Mouse (Mus musculus) naive thymus-derived CD4-positive, alpha-beta T cell, adult 2 months (primary cell): ENCODE data around the gene Asb10.
"Not testable (repeated sequence)": the region's sequence is repeated elsewhere in the genome, so short reads cannot be mapped to it uniquely, and the experiment has no call there.

Source experiments
- DNase-seq: peaks from one replicate; pipeline ENCODE4 v3.0.0-alpha.2; 2011; ENCODE audit warnings: low read depth

Gene Asb10

DNA sequence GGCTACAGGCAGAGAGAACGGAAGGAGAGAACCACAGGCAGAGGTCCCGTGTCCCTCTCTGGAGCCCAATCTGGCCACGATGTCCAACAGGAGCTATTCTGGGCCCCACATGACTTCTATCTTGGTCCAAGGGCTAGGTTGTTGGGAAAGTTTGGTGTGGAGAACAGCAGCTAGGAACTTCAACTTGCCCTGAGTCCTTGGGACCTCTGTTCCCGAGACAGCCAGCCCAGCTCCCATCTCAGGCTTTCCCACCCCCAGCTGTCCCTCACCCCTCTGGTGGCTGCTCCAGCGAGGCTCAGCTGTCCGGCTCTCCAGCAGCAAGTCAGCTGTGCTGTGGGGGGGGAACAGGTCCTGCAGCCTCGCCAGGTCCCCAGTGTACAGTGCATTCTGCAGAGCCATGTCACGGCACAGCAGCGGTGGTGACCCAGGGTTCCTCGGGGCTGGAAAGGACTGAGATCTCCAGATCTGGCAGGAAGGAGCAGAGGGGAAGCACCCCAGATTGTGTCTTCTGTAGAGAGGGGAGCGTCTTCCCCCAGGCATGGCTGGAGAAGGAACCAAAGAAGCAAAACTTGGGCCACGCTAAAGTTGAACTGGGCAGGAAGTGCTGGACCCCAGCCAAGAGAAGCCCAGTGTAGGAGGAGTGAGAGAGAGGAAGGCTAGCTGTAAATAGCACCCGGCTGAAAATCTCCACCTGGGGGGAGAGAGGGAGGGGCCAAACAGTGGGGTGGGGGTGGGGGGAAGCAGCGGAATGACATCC, at the start of gene Asb10:
Gene Asb10, minus strand, starts transcription at position 592 of the 757 bp plus-strand sequence.
- DNase-seq = no peak

DNA sequence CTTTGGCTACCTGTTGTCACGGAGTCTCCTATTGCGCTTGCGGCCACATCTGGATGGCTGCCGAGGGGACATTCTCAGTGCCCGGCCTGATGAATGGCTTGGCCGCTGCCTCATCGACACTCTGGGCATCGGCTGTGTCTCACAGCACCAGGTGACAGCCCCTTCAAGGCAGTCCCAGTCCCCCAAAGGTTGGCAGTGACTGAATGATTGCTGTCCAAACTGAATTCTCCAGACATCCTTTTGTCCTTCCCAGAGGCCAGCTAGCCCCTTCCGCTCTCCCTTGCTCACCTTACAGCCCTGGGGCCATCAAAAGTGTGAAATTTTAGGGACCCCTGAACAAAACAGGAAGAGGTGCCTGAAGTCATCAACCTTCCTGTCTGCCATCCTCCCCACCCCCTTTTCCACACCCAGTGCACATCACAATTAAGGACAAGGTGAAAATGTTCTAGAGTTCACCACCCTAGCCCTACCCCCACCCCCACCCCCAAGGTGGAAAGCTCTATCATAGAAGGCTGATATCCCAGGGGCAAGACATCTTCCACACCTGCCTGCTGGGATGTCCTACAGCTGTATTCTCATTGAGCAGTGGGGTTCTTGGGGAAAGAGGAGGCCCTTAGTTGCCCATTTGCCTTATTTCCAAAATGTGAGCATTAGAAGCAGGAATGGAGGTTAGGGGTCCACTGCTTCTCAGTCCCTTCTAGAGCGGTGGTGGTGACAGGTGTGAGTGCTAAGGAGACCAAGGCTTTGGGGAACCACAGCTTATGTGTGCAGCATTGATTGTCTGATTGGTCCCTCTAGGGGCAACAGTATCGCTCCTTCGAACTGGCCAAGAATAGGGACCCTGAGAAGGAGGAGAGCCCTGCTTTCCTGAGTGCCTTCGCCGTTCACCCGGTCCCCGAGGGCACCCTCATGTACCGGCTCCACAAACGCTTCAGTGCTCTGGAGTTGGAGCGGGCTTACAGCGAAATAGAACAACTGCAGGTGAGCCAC, 49.0 kb upstream of the Asb10 start:
- DNase-seq = no peak

DNA sequence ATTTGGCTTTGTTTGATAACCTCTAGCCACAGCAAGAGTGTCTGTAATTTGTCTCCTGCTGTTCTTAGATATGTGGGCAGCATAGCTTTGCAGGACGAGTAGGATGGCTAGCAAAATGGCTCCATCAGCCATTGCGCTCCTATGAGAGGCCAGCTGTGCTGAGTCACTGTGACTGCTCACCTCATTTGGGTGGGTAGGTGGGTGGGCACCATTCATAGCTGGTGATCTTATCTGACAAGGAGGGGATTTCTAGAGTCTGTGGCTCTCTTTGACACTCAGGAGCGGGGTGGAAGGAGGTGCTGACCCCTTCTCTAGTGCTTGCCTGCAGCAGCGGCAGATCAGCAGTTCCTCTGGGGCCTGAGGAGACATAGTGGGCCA, 46.4 kb upstream of the Asb10 start:
- DNase-seq = no peak

GRCm38 (mm10) chr5:24586547-24587199, 45.9 kb upstream of the Asb10 start, which contains the start of gene Chpf2:
Gene Chpf2, plus strand, starts transcription at chr5:24586741.
- peak; percentile 88 for DNase-seq

DNA sequence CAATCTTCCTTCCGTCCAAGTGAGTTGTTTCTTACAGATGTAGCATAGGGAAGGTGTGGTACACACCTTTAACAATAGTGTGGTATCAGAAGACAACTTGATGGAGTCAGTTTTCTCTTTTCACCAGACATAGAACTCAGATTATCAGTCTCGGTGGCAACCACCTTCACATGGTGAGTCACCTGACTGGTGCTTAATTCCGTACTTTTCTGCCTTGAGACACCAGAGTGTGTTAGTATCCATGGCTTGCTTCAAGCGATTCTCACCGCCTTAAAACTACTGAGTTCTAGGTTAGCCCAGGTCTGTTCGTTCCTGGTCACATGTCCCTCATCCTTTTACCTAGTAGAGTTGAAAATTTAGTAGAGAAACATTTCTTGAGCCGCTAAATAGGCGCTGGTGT, 45.3 kb upstream of the Asb10 start:
- no peak for DNase-seq

- DNase-seq = no peak
Observed at GRCm38 (mm10) chr5:24578109-24578963, 37.6 kb upstream of the Asb10 start.

- DNase-seq = peak; percentile 99
Observed at GRCm38 (mm10) chr5:24577183-24577929, 36.6 kb upstream of the Asb10 start, which contains the start of gene Abcf2. Gene Abcf2, minus strand, starts transcription at chr5:24577467.

DNA sequence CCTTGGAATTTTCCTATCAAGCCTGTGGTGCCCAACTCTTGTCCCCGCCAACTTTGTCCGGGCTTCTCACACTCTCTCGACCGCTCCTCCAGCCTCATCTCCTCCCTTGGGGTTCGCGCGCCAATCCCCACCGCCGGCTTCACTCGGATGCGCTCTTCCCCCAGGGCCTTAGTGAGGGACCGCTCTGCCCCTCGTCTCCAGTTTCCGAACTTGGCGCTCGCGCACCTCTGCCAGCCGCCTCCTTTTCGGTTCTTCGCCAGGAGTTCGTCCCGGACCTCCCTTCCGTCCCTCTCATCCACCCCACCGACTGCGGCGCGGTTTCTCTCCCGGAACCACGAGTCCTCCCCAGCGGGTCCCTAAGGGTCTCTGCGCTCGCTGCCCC, 36.0 kb upstream of the Asb10 start:
- no peak for DNase-seq

DNA sequence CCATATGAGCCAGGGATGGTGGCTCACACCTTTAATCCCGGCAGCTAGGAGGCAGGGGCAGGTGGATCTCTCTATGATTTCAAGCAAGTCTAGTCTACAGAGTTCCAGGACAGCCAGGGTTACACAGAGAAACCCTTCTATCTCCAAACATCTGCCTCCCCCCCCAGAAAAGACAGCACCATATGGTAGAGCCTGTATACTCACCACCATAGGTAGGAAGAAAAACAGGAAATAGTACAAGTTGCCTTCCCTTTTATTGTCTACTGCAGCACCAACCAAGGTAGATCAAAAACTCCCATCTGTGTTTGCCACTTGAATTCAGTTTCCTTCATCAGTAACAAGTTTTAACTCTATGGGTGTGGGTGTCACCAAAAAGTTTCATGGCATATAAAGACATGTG, 35.2 kb upstream of the Asb10 start:
- peak; percentile 36 for DNase-seq

GRCm38 (mm10) chr5:24556709-24557108, 15.9 kb upstream of the Asb10 start, which contains the start of gene 4931409K22Rik:
Gene 4931409K22Rik, minus strand, starts transcription at chr5:24556809.
- DNase-seq = no peak

DNA sequence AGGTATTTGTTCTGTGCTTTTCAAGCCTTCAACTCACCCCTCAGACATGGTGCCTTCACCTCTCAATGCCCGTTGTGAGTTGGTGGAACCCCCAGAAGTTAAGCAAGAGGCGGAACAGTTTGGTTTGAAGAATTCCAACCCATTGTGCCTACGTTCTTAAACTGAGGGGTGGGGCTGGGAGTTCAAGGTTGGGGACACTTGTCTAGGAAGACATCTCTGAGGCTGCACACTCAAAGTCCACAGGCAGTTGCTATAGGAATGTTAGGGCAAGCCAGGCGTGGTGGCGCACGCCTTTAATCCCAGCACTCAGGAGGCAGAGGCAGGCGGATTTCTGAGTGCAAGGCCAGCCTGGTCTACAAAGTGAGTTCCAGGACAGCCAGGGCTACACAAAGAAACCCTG, 14.6 kb upstream of the Asb10 start:
- DNase-seq = not testable (repeated sequence)

GRCm38 (mm10) chr5:24553621-24554244, 13.0 kb upstream of the Asb10 start:
- DNase-seq = no peak

DNA sequence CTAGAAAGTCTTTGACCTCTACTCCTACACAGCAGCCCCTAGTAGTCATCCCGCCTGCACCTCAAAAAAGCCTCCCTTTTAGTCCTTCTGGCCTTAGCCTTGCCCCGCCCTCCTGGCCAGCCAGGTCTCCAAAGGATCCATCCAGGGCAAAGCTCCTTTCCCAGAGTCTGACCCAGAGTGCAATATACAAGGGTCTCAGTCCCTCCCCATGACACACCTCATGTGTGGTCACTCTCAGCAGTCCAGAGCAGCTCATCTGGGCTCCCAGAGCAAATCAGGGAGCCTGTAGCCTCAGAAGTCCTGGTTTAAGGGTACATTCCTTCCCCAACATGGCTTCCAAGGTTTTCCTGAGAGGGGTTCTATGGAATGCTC, 10.5 kb upstream of the Asb10 start:
- no peak for DNase-seq

DNA sequence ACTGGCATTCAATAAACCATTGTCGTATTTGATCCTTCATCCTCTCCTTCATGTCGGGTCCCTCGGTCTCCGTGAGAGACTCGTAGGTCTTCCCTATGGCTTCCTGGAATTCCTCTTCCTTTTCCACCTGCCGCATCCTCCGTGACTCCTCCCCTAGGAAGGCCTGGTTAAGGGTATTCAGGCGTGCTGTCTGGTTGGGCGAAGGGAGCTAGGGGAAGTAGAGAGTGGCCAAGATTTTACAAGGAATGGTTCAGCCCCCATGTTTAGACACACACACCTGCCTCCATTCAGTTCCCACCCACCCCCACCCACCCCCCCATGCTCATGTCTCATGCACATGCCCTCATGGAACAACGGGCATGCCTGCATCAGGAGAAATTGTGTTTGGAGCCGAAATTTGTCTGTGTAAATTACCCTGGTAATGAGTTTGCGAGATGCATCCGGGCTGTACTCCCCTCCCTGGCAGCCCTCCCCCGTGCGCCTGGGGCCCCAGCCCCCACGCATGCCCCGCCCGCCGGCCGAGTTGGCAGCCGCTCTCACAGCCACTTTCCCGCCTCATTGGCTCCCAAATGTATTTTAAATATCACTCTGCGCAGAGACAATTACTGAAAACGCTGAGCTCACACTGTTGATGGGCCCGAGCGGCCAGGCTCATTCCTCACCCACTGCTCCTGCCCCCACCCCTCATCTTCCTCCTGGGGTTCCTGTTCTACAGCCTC, 10.0 kb upstream of the Asb10 start:
- DNase-seq = no peak

GRCm38 (mm10) chr5:24542643-24543042, 1.9 kb upstream of the Asb10 start:
- no peak for DNase-seq

DNA sequence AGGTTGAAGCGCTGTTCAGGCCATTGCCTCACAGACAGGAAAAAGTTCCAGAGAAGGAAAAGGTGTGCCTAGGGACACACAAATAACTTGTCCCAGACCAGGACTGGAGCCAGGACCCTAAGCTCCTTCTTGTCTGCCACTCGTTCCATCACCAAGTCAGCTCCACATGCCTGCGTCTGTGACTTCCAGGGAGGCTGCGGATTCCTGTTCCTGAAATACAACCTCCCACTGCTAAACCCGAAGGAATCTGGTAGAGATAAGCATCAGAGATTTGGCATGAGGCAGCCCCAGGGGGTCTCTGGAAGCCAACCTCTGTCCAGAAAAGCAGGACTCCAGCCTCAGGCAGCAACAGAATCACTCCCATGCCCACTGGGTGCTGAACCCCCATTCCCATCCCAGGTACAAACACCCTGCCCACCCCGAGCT, 379 bp upstream of the Asb10 start:
- no peak for DNase-seq

DNA sequence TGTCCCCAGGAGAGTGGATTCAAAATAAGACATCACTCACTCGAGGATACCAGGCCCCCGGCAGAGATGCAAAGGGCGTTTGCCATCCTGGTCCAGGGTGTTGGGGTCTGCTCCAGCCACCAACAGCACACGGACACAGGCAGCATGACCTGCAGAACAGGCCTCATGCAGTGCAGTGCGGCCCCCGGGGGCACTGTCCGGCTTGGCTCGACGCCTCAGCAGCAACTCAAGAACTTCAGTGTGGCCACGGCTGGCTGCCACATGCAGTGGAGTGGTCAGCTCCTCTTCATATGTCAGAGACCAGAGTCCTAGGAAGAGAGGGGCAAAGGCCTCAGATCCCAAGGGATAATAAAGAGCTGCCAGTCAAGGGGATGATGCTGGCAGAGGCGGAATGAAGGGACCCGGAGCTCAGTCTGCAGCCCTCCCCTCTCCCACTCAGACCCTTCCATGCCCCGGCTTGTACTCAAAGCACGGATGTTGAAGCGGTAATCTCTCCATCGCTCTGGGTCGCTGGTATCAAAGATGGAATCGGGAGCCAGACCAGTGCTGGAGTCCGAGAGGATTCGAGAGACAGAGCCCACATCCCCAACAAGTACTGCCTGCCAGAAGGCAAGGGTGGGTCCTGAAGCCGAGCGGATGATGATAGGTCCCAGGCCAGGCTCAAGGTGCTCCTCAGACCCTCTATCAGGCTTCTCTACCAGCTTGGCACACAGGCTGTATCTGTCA, 1.0 kb downstream of the Asb10 start:
- DNase-seq = no peak

GRCm38 (mm10) chr5:24537618-24538017, 3.2 kb downstream of the Asb10 start:
- DNase-seq = no peak

GRCm38 (mm10) chr5:24536511-24536910, 4.3 kb downstream of the Asb10 start:
- DNase-seq = no peak
